Mouse (Mus musculus) mouse trophoblast stem cell (cell line): ENCODE data around the gene Gm4881.
"Not testable (repeated sequence)": the region's sequence is repeated elsewhere in the genome, so short reads cannot be mapped to it uniquely, and the experiment has no call there.

Experiments
- in situ Hi-C, 2 experiments: fragments of 300-500 bp; cut with MseI, MboI; formaldehyde crosslinking; loops; 2 replicates in 1 of 2; 3 replicates in 1 of 2; pipeline ENCODE4 v1.15.1; 2025

Gm4881 gene

GRCm38 (mm10) chr7:24897224-24897623 is 47.1 kb downstream of the Gm4881 start, which contains the start of gene Cd79a:
Cd79a (plus strand) TSS chr7:24897381.
- in situ Hi-C loops, result no loop called here

DNA sequence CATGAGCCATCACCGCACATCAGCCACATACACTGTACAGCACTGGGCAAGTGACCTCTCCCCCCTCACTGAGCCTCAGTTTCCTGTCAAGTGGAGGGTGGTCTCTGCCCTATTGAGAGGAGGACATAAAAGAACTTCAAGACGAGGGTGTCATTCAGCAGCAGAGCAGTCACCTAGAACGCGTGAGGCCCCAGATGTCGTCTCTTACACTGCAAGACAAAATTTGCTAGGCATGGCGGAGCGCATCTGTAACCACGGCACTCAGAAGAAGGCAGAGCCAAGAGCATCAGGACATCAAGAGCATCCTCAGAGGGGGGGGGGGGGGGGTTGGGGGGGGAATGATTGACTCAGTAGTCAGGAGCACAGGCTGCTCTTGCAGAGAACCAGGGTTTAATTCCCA is 48.0 kb downstream of the Gm4881 start:
- in situ Hi-C loops, result no loop called here

- in situ Hi-C loops, result not testable (repeated sequence)
These were observed 48.5 kb downstream of the Gm4881 start for GRCm38 (mm10) chr7:24895749-24896148.

DNA sequence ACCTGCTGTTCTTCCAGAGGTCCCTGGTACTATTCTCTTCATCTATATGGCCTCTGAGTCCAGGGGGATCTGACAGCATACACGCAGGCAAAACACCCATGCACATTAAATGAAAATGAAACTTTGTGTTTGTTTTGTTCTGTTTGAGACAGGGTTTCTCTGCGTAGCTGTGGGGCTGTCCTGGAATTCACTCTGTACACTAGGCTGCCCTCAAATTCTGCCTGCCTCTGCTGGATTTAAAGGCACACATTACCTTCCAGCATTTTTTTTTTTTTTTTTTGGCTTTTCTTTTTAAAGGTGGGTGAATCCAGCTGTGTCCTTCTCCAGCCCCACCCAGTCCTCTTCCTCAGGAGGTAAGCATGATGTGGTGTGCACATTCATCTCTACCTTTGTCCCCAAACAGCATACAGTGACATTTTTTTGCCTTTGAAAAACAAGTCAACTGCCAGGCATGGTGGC is 52.1 kb downstream of the Gm4881 start:
- in situ Hi-C loops, result no loop called here

DNA sequence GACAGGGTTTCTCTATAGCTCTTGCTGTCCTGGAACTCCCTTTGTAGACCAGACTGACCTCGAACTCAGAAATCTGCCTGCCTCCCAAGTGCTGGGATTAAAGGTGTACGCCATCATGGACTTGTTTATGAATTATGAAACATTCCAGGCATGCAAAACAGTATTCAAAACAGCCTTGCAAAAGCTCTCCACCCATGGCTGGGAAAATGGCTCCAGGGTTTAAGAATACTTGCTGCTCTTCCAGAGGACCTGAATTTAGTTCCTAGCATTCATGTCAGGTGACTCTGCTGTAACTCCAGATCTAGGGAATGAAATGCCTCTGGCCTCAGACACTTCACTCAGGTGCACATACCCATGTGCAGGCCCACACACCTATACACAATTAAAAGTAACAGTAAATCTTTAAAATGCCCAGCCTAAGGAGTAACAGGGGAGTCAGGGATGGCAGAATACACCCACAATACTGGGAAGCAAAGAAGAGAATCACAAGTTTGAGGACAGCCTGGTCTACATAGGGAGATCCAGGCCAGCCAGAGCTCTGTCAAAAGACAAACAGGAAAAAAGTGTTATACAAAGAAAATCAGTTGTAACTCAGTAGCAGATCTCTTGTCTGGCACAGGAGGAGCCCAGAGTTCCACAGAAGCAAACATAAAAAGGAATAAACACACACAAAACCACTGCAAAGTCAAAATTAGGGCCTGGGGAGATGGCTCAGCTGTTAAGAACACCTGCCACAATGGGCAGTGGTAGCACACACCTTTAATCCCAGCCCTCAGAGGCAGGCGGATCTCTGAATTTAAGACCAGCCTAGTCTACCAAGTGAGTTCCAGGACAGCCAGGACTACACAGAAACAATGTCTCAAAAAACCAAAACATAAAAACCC is 52.8 kb downstream of the Gm4881 start:
- in situ Hi-C loops, result no loop called here

- in situ Hi-C loops, result no loop called here
These were observed 53.7 kb downstream of the Gm4881 start for GRCm38 (mm10) chr7:24890281-24891216.

GRCm38 (mm10) chr7:24889431-24890220 is 54.7 kb downstream of the Gm4881 start:
- in situ Hi-C loops, result no loop called here

DNA sequence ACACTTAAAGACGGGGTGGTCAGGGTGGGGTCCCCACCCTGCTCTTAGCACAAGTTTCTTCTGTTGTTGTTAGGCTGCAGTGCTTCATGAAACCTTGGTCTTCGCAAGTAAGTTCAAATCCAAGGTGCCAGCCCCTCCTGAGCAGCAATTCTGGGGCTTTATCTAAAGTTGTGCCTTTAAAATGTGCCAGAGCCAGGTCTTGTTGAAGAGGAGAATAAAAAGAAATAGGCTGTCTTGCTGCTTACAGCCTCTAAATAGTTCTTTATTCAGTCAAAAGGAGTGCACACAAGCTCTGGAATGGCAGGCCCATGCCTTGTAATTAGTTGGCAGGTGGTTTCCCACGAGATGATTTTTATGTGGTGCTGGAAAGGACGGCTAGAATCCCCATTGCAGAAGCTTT is 57.2 kb downstream of the Gm4881 start:
- in situ Hi-C loops, result no loop called here

DNA sequence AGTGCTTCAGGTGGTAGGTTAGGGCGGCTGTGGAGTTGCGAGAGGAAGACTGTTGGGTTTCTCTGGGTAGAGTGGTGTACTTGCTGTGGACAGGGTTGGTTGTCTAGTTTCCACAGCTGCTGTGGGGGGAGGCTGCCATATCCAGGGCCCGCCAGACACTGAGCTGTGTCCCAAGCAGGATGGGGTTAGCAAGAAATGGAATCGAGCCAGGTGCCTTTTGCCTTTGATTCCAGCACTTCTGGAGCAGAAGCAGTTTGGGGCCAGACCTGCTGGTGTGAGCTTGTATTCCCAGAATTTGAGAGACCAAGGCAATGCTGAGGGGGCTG is 58.0 kb downstream of the Gm4881 start:
- in situ Hi-C loops, result no loop called here

DNA sequence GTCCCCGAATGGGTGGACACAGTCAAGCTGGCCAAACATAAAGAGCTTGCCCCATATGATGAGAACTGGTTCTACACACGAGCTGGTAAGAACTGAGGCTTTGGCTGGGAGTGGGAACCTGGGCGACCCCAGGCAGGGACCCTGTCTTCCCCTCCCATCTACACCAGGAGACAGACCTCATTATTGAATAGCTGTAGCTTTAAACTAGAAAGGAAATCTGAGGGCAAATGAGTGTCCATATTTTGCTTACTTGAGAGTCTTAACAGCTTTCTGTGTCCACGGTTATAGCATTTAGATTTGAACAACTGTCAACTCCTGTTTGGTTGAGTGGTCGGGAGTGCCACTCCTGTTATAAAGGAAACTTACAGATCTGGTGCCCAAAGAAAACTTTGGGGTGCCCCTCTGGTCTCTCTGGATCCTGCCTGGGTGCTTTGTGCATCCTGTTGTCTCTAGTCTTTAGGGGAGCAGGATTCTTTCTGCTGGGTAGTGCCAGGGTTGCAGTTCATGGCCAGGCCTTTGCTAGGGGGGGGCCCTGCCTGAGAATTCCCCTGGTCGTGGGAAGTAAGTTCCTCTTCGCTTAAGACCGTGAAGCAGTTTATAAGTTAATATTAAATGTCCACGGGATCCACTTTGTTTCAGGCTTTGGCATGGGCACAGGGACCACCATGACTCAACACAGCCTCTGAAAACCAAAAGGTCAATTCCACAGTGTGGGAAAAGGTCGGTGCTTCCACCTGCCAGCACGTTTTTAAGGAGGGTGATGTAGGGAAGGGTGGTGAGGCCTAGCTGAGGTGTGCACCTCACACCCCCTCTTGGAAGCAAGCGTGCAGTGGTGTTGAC is 58.6 kb downstream of the Gm4881 start:
- in situ Hi-C loops, result no loop called here

DNA sequence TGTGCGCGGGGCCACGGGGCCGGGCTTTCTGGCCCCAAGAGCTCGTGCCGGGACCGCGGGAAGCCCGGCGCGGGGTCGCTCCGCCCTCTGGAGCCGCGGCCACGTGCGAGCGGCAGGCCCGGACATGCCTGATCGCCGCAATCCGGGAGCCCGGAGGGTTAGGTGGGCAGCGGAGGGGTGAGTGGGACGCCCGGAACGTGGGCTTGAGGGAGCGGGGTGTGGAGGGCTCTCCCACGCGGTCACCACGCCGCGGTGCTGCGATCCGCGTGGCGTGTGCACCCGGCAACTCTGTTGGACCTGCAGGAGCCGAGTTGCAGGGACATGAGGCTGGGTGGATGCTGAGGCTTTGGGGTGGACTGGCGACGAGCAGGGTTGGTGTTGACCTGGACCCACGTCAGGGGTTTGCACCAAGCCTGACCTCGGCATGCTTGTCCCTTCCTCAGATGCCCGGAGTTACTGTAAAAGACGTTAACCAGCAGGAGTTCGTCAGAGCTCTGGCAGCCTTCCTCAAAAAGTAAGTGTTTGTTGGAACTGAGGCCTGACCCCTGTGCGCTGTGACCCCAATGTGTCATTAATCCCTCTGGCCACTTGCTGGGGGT is 59.5 kb downstream of the Gm4881 start:
- in situ Hi-C loops, result no loop called here

- in situ Hi-C loops, result no loop called here
These were observed 60.2 kb downstream of the Gm4881 start, which contains the start of gene Rps19 for GRCm38 (mm10) chr7:24883896-24884692. Rps19 (plus strand) TSS chr7:24884371.

GRCm38 (mm10) chr7:24882416-24883199 is 61.7 kb downstream of the Gm4881 start:
- in situ Hi-C loops, result no loop called here

GRCm38 (mm10) chr7:24879620-24880019 is 64.7 kb downstream of the Gm4881 start:
- in situ Hi-C loops, result no loop called here

GRCm38 (mm10) chr7:24877588-24877987 is 66.7 kb downstream of the Gm4881 start:
- in situ Hi-C loops, result no loop called here
